Mouse (Mus musculus): ENCODE data around the gene Arsg.

- TF ChIP-seq FLI1 (IDR thresholded peaks at IDR 0.05; ENCODE audit: low read length), result no peak
- TF ChIP-seq GATA1 (IDR thresholded peaks at IDR 0.05; ENCODE audit: borderline replicate concordance, low read length), result no peak
These were observed 135.9 kb downstream of the Arsg start for GRCm38 (mm10) chr11:109608976-109609625.

All from megakaryocyte, embryonic 14.5 days (primary cell).